Mouse (Mus musculus): ENCODE results near the gene Il17rd. TPM values are rescaled to one million over a fixed set of nuclear protein-coding genes. Genes with fewer than 3 reads are reported as not detected.

Gene Il17rd
- 5.4 and 6.3 TPM in 2 replicates for polyA plus RNA-seq (2015; fragmentation: Nextera tagmentation; extraction: Ambion mirVana)

DNA sequence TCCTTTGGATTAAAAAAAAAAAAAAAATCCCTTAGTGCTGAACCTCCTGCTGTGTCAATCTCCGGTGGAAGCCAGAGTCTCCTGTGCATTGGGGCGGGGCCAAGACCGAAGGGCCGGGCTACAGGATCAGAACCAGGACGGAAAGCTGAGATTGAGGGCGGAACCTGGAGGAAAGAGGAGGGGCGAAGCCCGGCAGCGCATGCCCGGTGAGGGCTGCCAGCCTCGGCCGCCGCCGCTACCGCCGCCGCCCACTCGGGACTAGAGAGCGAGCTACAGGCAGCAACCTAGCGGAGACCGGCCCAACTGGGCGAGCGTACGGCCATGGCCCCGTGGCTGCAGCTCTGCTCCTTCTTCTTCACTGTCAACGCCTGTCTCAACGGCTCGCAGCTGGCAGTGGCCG is at the start of gene Il17rd:
TSS of gene Il17rd (plus strand) at position 159 of the 400 bp plus-strand sequence.
- H3K9me3 ChIP-seq (ENCODE audit: low read length) = no peaks in the 10 kb centered on the region
- H3K4me1 ChIP-seq (ENCODE audit: insufficient read depth, low read length) = peaks cover 32% of the 10 kb centered on the region
- H3K4me3 ChIP-seq (ENCODE audit: low read length) = peak within 1 kb of the TSS; percentile 94
- peak within 1 kb of the TSS; percentile 90 for H3K27ac ChIP-seq (ENCODE audit: low read length)
- H3K9ac ChIP-seq (replicated peaks; ENCODE audit: low read length) = peak within 1 kb of the TSS; percentile 85
- ATAC-seq (ENCODE audit: low FRiP score, low TSS enrichment) = peak; percentile 93
- peak within 1 kb of the TSS; percentile 90 for H3K4me2 ChIP-seq (replicated peaks; ENCODE audit: low read depth, low read length)
- H3K27me3 ChIP-seq (ENCODE audit: insufficient read depth, low read length) = 0 out of 2 replicates have a peak, but pooled peaks cover 2% of the 10 kb centered on the region
- no peaks in the 10 kb centered on the region for H3K36me3 ChIP-seq (ENCODE audit: insufficient read depth, low read length)
- under 1% methylated on average over 29 of the region's 29 CpGs for WGBS

DNA sequence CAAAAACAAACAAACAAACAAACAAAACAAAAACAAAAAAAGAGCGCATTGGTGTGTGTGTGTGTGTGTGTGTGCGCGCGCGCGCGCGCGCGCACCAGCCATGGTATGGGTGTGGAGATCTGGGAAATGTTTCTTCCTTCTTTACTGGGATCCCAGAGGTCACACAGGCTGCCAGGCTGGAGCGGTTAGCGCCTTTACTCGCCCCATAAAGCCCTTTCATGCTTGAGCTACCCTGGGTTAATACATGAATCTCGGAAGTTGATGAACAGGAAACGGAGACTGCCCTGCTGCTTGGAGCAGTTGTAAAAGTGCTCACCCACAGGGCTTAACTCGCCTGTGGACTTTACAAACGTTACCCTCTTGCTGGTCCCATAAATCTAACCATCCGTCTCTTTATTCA is 47.1 kb upstream of the Il17rd start:
- ATAC-seq (ENCODE audit: low FRiP score, low TSS enrichment) = peak; percentile 91
- H3K4me3 ChIP-seq (ENCODE audit: low read length) = no peak overlapping the region
- WGBS = 37% methylated on average over 18 of the region's 18 CpGs

DNA sequence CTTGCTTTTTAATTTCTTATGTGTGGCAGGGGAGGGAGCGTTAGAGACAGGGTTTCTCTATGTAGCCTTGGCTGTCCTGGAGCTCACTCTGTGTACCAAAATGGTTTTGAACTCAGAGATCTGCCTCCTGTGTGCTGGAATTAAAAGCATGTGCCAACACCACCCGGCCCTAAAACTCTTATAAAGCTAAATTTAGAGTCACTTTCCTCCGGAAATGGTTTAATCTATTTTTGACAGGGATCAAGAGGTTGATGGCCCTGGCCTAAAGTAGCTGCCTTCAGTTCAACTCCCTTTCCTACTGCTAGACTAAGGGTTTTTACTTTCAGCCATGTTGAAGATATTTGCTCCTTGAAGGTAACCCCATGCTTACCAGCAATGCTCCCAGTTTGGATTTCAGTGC is 45.3 kb upstream of the Il17rd start:
- no peak overlapping the region for H3K4me2 ChIP-seq (replicated peaks; ENCODE audit: low read depth, low read length)
- no peaks in the 10 kb centered on the region for H3K36me3 ChIP-seq (ENCODE audit: insufficient read depth, low read length)
- peak overlapping the region; percentile 2; the same call in 1 of the 2 replicates for H3K27ac ChIP-seq (ENCODE audit: low read length)
- no peak for ATAC-seq (ENCODE audit: low FRiP score, low TSS enrichment)
- H3K4me1 ChIP-seq (ENCODE audit: insufficient read depth, low read length) = peaks cover 15% of the 10 kb centered on the region
- no peaks in the 10 kb centered on the region for H3K9me3 ChIP-seq (ENCODE audit: low read length)
- H3K9ac ChIP-seq (replicated peaks; ENCODE audit: low read length) = no peak overlapping the region
- no peak overlapping the region for H3K4me3 ChIP-seq (ENCODE audit: low read length)
- no peaks in the 10 kb centered on the region for H3K27me3 ChIP-seq (ENCODE audit: insufficient read depth, low read length)
- 31% methylated on average over 3 of the region's 3 CpGs for WGBS

More for the DNA sequence above, 47.1 kb upstream of the Il17rd start:
- Histone ChIP-seq H3K4me2 (replicated peaks; ENCODE audit: low read depth, low read length) (no peak overlapping the region; the same call in 1 of the 2 replicates), H3K4me1 (ENCODE audit: insufficient read depth, low read length) (peaks cover 15% of the 10 kb centered on the region), H3K9ac (replicated peaks; ENCODE audit: low read length) (no peak overlapping the region), H3K9me3 (ENCODE audit: low read length) (no peaks in the 10 kb centered on the region), H3K36me3 (ENCODE audit: insufficient read depth, low read length) (no peaks in the 10 kb centered on the region), H3K27me3 (ENCODE audit: insufficient read depth, low read length) (no peaks in the 10 kb centered on the region), H3K27ac (ENCODE audit: low read length) (peak overlapping the region; percentile 65)

DNA sequence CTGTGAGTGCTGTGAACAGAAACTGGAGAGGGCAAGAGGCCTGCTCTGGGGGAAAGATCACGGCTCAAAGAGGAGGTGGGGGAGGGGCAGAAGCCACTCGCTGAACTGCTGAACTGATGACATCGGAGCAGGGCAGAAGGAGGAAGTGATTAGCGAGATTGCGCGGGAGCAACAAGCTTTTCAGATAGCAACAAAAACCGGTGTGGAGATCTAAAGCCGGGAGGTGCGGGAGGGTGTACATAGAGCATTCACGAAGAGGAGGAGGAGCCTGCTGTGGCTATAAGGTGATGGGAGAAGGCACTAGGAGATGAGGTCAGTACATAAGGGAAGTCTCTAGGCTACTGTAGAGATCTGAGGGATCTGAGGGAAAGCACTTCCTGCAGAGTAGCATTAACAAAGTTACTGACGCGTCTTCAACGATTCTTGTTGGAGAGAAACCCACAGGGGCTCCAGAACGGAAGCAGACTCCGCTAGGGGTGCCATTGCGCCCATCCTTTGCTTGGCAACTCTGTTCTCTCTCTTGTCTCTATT is 44.5 kb upstream of the Il17rd start, which contains the start of gene Hesx1:
TSS of gene Hesx1 (plus strand) at position 206 of the 531 bp plus-strand sequence.
- Histone ChIP-seq H3K4me3 (ENCODE audit: low read length) (peak within 1 kb of the TSS; percentile 42), H3K27me3 (ENCODE audit: insufficient read depth, low read length) (no peaks in the 10 kb centered on the region), H3K9me3 (ENCODE audit: low read length) (no peaks in the 10 kb centered on the region), H3K4me2 (replicated peaks; ENCODE audit: low read depth, low read length) (peak within 1 kb of the TSS; percentile 65), H3K4me1 (ENCODE audit: insufficient read depth, low read length) (peaks cover 15% of the 10 kb centered on the region), H3K36me3 (ENCODE audit: insufficient read depth, low read length) (no peaks in the 10 kb centered on the region), H3K9ac (replicated peaks; ENCODE audit: low read length) (peak within 1 kb of the TSS; percentile 45), H3K27ac (ENCODE audit: low read length) (peak within 1 kb of the TSS; percentile 58)
- peak; percentile 77 for ATAC-seq (ENCODE audit: low FRiP score, low TSS enrichment)
- 6% methylated on average over 16 of the region's 16 CpGs for WGBS

DNA sequence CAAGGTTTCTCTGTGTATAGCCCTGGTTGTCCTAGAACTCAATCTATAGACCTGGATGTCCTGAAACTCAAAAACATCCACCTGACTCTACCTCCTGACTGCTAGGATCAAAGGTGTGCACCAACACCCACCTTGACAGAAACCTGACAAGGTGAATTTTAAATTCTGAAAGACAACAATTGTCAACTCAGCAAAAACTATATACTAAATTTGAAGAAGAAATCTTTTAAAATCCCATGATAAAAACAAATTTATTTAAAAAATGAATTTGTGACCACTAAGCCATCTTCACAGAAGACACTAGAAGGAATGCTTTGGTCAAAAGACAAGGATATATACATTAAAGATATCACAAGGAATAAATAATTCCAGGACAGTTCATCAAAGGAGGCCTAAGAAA is 42.5 kb upstream of the Il17rd start:
- Histone ChIP-seq H3K4me2 (replicated peaks; ENCODE audit: low read depth, low read length) (no peak overlapping the region), H3K4me3 (ENCODE audit: low read length) (no peak overlapping the region), H3K9ac (replicated peaks; ENCODE audit: low read length) (no peak overlapping the region), H3K27ac (ENCODE audit: low read length) (no peak overlapping the region), H3K4me1 (ENCODE audit: insufficient read depth, low read length) (peaks cover 19% of the 10 kb centered on the region), H3K27me3 (ENCODE audit: insufficient read depth, low read length) (peaks cover 2% of the 10 kb centered on the region; the same call in 1 of the 2 replicates), H3K9me3 (ENCODE audit: low read length) (no peaks in the 10 kb centered on the region), H3K36me3 (ENCODE audit: insufficient read depth, low read length) (no peaks in the 10 kb centered on the region)
- ATAC-seq (ENCODE audit: low FRiP score, low TSS enrichment) = no peak

DNA sequence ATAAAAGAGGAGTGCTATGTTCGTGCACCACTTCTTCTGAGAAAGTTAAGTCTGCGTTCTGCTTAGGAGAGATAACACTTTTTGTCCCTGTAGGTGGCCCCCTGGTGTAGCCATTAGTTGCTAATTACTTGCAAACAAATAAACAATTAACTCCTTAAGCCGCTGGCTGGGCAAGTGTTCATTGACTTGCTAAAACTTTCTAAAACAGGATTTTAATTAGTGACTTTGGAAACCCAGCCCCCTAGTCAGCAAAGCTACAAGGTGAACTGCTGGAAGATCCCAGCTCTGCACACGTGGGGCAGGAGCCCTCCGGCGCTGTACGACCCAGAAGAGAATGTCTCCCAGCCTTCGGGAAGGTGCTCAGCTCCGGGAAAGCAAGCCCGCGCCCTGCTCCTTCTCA is 38.4 kb upstream of the Il17rd start:
- Histone ChIP-seq H3K27ac (ENCODE audit: low read length) (no peak overlapping the region), H3K36me3 (ENCODE audit: insufficient read depth, low read length) (no peaks in the 10 kb centered on the region), H3K9ac (replicated peaks; ENCODE audit: low read length) (no peak overlapping the region), H3K27me3 (ENCODE audit: insufficient read depth, low read length) (peaks cover 3% of the 10 kb centered on the region; the same call in 1 of the 2 replicates), H3K9me3 (ENCODE audit: low read length) (no peaks in the 10 kb centered on the region), H3K4me3 (ENCODE audit: low read length) (peak overlapping the region; percentile 10; the same call in 1 of the 2 replicates), H3K4me1 (ENCODE audit: insufficient read depth, low read length) (0 out of 2 replicates have a peak, but pooled peaks cover 6% of the 10 kb centered on the region), H3K4me2 (replicated peaks; ENCODE audit: low read depth, low read length) (peak overlapping the region; percentile 44)
- no peak for ATAC-seq (ENCODE audit: low FRiP score, low TSS enrichment)
- 4% methylated on average over 11 of the region's 11 CpGs for WGBS

DNA sequence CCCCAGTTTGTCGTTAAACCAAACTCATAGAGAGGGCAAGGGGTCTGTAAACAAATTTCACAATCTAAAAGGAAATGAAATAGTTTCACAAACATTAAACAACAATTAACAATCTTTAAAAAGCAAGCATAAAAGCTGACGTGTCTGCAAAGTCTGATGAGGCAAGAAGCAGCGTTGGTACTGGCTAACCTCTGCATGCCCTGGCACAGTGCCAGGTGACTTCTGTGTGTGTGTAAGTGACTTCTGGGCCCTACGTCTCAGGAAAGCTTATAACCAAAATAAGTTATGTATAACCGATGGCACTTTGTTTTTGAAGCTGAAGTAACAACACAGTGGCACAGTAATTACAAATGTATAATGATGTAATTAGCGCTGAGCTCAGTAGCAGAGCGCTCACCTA is 33.8 kb upstream of the Il17rd start:
- H3K9ac ChIP-seq (replicated peaks; ENCODE audit: low read length) = no peak overlapping the region
- 67% methylated on average over 7 of the region's 7 CpGs for WGBS
- H3K36me3 ChIP-seq (ENCODE audit: insufficient read depth, low read length) = no peaks in the 10 kb centered on the region
- H3K27ac ChIP-seq (ENCODE audit: low read length) = no peak overlapping the region
- no peak for ATAC-seq (ENCODE audit: low FRiP score, low TSS enrichment)
- no peaks in the 10 kb centered on the region for H3K9me3 ChIP-seq (ENCODE audit: low read length)
- H3K4me1 ChIP-seq (ENCODE audit: insufficient read depth, low read length) = 0 out of 2 replicates have a peak, but pooled peaks cover 6% of the 10 kb centered on the region
- no peak overlapping the region for H3K4me2 ChIP-seq (replicated peaks; ENCODE audit: low read depth, low read length)
- peaks cover 3% of the 10 kb centered on the region; the same call in 1 of the 2 replicates for H3K27me3 ChIP-seq (ENCODE audit: insufficient read depth, low read length)
- no peak overlapping the region for H3K4me3 ChIP-seq (ENCODE audit: low read length)

DNA sequence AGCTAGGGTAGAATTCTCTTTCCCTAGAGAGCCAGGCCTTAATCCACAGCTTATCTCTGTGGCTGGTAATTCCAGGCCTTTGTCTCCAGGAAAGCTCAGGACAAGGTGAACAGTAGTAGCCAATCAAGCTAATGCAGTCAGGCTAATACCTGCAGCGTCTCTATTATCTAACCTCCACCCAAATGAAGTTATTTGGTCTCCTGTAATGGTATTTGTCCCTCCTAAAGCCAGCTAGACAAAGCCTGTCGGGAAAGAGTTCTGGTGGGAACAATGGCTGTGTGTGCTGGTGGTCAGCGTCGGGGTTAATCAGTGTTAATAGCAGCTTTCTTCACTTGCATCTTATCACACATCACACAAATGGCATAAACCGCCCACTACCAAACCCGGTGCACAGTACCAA is 32.8 kb upstream of the Il17rd start:
- H3K27me3 ChIP-seq (ENCODE audit: insufficient read depth, low read length) = peaks cover 3% of the 10 kb centered on the region; the same call in 1 of the 2 replicates
- 53% methylated on average over 6 of the region's 6 CpGs for WGBS
- no peak overlapping the region for H3K4me3 ChIP-seq (ENCODE audit: low read length)
- ATAC-seq (ENCODE audit: low FRiP score, low TSS enrichment) = no peak
- no peaks in the 10 kb centered on the region for H3K9me3 ChIP-seq (ENCODE audit: low read length)
- H3K27ac ChIP-seq (ENCODE audit: low read length) = no peak overlapping the region
- H3K36me3 ChIP-seq (ENCODE audit: insufficient read depth, low read length) = no peaks in the 10 kb centered on the region
- no peak overlapping the region for H3K4me2 ChIP-seq (replicated peaks; ENCODE audit: low read depth, low read length)
- H3K4me1 ChIP-seq (ENCODE audit: insufficient read depth, low read length) = no peaks in the 10 kb centered on the region
- no peak overlapping the region for H3K9ac ChIP-seq (replicated peaks; ENCODE audit: low read length)

DNA sequence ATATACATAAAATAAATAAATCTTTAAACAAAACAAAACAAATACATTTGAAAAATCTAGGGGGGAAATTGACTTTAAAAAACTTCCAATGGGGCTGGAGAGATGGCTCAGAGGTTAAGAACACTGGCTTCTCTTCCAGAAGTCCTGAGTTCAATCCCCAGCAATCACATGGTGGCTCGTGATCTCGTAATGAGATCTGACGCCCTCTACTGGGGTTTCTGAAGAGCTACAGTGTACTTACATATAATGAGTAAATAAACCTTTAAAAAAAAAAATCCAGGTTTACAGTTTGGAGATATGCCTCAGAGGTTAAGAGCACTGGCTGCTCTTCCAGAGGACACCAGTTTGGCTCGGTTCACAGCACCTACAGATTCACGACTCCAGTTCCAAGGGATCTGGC is 27.2 kb upstream of the Il17rd start:
- H3K9ac ChIP-seq (replicated peaks; ENCODE audit: low read length) = no peak overlapping the region
- no peak overlapping the region for H3K4me3 ChIP-seq (ENCODE audit: low read length)
- H3K27me3 ChIP-seq (ENCODE audit: insufficient read depth, low read length) = no peaks in the 10 kb centered on the region
- no peak overlapping the region for H3K4me2 ChIP-seq (replicated peaks; ENCODE audit: low read depth, low read length)
- H3K4me1 ChIP-seq (ENCODE audit: insufficient read depth, low read length) = no peaks in the 10 kb centered on the region
- no peaks in the 10 kb centered on the region for H3K36me3 ChIP-seq (ENCODE audit: insufficient read depth, low read length)
- H3K27ac ChIP-seq (ENCODE audit: low read length) = no peak overlapping the region
- no peak for ATAC-seq (ENCODE audit: low FRiP score, low TSS enrichment)
- H3K9me3 ChIP-seq (ENCODE audit: low read length) = no peaks in the 10 kb centered on the region
- WGBS = 78% methylated on average over 5 of the region's 5 CpGs

DNA sequence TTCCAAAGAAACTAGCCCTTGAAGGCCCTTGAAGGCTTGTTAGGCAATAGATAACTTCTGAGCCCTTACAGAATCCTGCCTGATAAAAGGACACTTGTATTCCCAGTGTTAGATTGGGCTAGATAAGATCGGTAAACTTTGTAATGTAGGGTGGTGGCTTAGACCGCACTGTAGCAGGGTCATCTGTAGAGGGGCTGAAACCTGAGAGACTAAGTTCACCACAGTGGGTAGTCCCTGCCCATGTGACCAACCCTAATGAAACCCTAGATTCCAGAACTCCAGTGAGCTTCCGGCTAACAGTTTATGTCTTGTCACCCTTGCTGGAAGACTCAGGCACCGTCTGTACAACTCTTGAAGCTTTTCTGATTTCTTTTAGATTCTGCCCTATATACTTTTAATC is 25.1 kb upstream of the Il17rd start:
- no peaks in the 10 kb centered on the region for H3K4me1 ChIP-seq (ENCODE audit: insufficient read depth, low read length)
- H3K4me2 ChIP-seq (replicated peaks; ENCODE audit: low read depth, low read length) = no peak overlapping the region
- no peak overlapping the region for H3K4me3 ChIP-seq (ENCODE audit: low read length)
- H3K9me3 ChIP-seq (ENCODE audit: low read length) = no peaks in the 10 kb centered on the region
- no peak overlapping the region for H3K9ac ChIP-seq (replicated peaks; ENCODE audit: low read length)
- no peaks in the 10 kb centered on the region for H3K27me3 ChIP-seq (ENCODE audit: insufficient read depth, low read length)
- H3K36me3 ChIP-seq (ENCODE audit: insufficient read depth, low read length) = no peaks in the 10 kb centered on the region
- no peak for ATAC-seq (ENCODE audit: low FRiP score, low TSS enrichment)
- no peak overlapping the region for H3K27ac ChIP-seq (ENCODE audit: low read length)
- 24% methylated on average over 4 of the region's 4 CpGs for WGBS
